Comparison of ENCODE assay signal across 1 mouse cellular context in genomic region chr15:81857724-81858116, GRCm38 (mm10).
TF ChIP-seq lines count a peak whose summit lies in the region.

No protein-coding gene starts in this region.

TF ChIP-seq in MEL, 35 proteins besides CTCF, POLR2A, EP300 and RAD21:
- TF ChIP-seq ZMIZ1 (IDR thresholded peaks at IDR 0.05; ENCODE audit: low read depth, low read length) = no peak
- TF ChIP-seq E2F4 (IDR thresholded peaks at IDR 0.05; ENCODE audit: borderline replicate concordance, low read depth, low read length) = no peak
- no peak for TF ChIP-seq NELFE (IDR thresholded peaks at IDR 0.05; ENCODE audit: low read depth, low read length)
- no peak for TF ChIP-seq ZC3H11A (IDR thresholded peaks at IDR 0.05; ENCODE audit: low read depth, low read length)
- no peak for TF ChIP-seq MAX (IDR thresholded peaks at IDR 0.05; ENCODE audit: low read length)
- TF ChIP-seq TBP (IDR thresholded peaks at IDR 0.05; ENCODE audit: low read depth, low read length) = no peak
- TF ChIP-seq USF2 (IDR thresholded peaks at IDR 0.05; ENCODE audit: borderline replicate concordance in 1 of 2, insufficient read depth in 1 of 2, low read depth in 1 of 2, low read length in 2 of 2) = no peak
- TF ChIP-seq JUND (IDR thresholded peaks at IDR 0.05; ENCODE audit: low read depth, low read length) = no peak
- TF ChIP-seq TAL1 (IDR thresholded peaks at IDR 0.05; ENCODE audit: low read length) = no peak
